Mouse (Mus musculus) v-Abl transformed pro-B cells (cell line): ENCODE measurements around the gene Slc22a6.

Experiments
- in situ Hi-C, 2 experiments: fragments of 400-800 bp; cut with MboI; formaldehyde crosslinking; loops; one replicate each; pipeline ENCODE4 v1.15.1; 2025; ENCODE audit not compliant: unreplicated experiment in 2 of 2

The Slc22a6 gene

GRCm38 (mm10) chr19:8617904-8618303, at the start of gene Slc22a6:
Gene Slc22a6 (plus strand): TSS chr19:8618039.
- in situ Hi-C loops, result no loop called here

GRCm38 (mm10) chr19:8569453-8569863, 48.4 kb upstream of the Slc22a6 start:
- in situ Hi-C loops, result loop anchor here in 1 of 2 experiments (10.0 to 25.0 kb wide), 4 partner anchors 268 to 1268 kb away; partner anchors contain the start of genes AC129217.1, Ahnak, Bscl2 and Gng3

GRCm38 (mm10) chr19:8570341-8571040, 47.3 kb upstream of the Slc22a6 start:
- in situ Hi-C loops, result loop anchor here in 1 of 2 experiments (25.0 kb wide), 3 partner anchors 267 to 1267 kb away; partner anchors contain the start of genes AC129217.1, Ahnak, Bscl2 and Gng3

GRCm38 (mm10) chr19:8571746-8572145, 46.1 kb upstream of the Slc22a6 start:
- in situ Hi-C loops, result loop anchor here in 1 of 2 experiments (25.0 kb wide), 3 partner anchors 266 to 1266 kb away; partner anchors contain the start of genes AC129217.1, Ahnak, Bscl2 and Gng3

GRCm38 (mm10) chr19:8572485-8572884, 45.4 kb upstream of the Slc22a6 start:
- in situ Hi-C loops, result loop anchor here in 1 of 2 experiments (25.0 kb wide), 3 partner anchors 265 to 1265 kb away; partner anchors contain the start of genes AC129217.1, Ahnak, Bscl2 and Gng3

- in situ Hi-C loops, result loop anchor here (5.0 to 25.0 kb wide), 4 partner anchors 105 to 535 kb away; partner anchors contain the start of genes AC129217.1 (in 1 of the 2), Bscl2 (in 1 of the 2) and Gng3 (in 1 of the 2)
Measured at GRCm38 (mm10) chr19:8577432-8577831, 40.4 kb upstream of the Slc22a6 start.

GRCm38 (mm10) chr19:8578293-8578969, 39.4 kb upstream of the Slc22a6 start:
- in situ Hi-C loops, result loop anchor here (5.0 to 25.0 kb wide), 4 partner anchors 104 to 534 kb away; partner anchors contain the start of genes AC129217.1 (in 1 of the 2), Bscl2 (in 1 of the 2) and Gng3 (in 1 of the 2)

GRCm38 (mm10) chr19:8578970-8579342, 38.9 kb upstream of the Slc22a6 start:
- in situ Hi-C loops, result loop anchor here (5.0 to 25.0 kb wide), 4 partner anchors 103 to 533 kb away; partner anchors contain the start of genes AC129217.1 (in 1 of the 2), Bscl2 (in 1 of the 2) and Gng3 (in 1 of the 2)

- in situ Hi-C loops, result loop anchor here in 1 of 2 experiments (25.0 kb wide), 2 partner anchors 252 to 527 kb away; partner anchors contain the start of genes AC129217.1, Bscl2 and Gng3
Measured at GRCm38 (mm10) chr19:8585298-8585697, 32.5 kb upstream of the Slc22a6 start.

- in situ Hi-C loops, result loop anchor here in 1 of 2 experiments (25.0 kb wide), 2 partner anchors 251 to 526 kb away; partner anchors contain the start of genes AC129217.1, Bscl2 and Gng3
Measured at GRCm38 (mm10) chr19:8585899-8586298, 31.9 kb upstream of the Slc22a6 start.

- in situ Hi-C loops, result loop anchor here in 1 of 2 experiments (25.0 kb wide), 2 partner anchors 251 to 526 kb away; partner anchors contain the start of genes AC129217.1, Bscl2 and Gng3
Measured at GRCm38 (mm10) chr19:8586350-8586749, 31.5 kb upstream of the Slc22a6 start.

- in situ Hi-C loops, result loop anchor here in 1 of 2 experiments (25.0 kb wide), 2 partner anchors 250 to 525 kb away; partner anchors contain the start of genes AC129217.1, Bscl2 and Gng3
Measured at GRCm38 (mm10) chr19:8587315-8587714, 30.5 kb upstream of the Slc22a6 start.

- in situ Hi-C loops, result loop anchor here in 1 of 2 experiments (25.0 kb wide), 2 partner anchors 246 to 521 kb away; partner anchors contain the start of genes AC129217.1, Bscl2 and Gng3
Measured at GRCm38 (mm10) chr19:8590954-8591353, 26.9 kb upstream of the Slc22a6 start, which contains the start of gene Slc22a8. Gene Slc22a8 (plus strand): TSS chr19:8591254.

- in situ Hi-C loops, result loop anchor here in 1 of 2 experiments (25.0 kb wide), 2 partner anchors 245 to 520 kb away; partner anchors contain the start of genes AC129217.1, Bscl2 and Gng3
Measured at GRCm38 (mm10) chr19:8592155-8592554, 25.7 kb upstream of the Slc22a6 start.

- in situ Hi-C loops, result loop anchor here in 1 of 2 experiments (25.0 kb wide), 2 partner anchors 244 to 519 kb away; partner anchors contain the start of genes AC129217.1, Bscl2 and Gng3
Measured at GRCm38 (mm10) chr19:8592873-8593408, 24.9 kb upstream of the Slc22a6 start.

GRCm38 (mm10) chr19:8593833-8594232, 24.0 kb upstream of the Slc22a6 start:
- in situ Hi-C loops, result loop anchor here in 1 of 2 experiments (25.0 kb wide), 2 partner anchors 243 to 518 kb away; partner anchors contain the start of genes AC129217.1, Bscl2 and Gng3

GRCm38 (mm10) chr19:8594518-8594917, 23.3 kb upstream of the Slc22a6 start:
- in situ Hi-C loops, result loop anchor here in 1 of 2 experiments (25.0 kb wide), 2 partner anchors 243 to 518 kb away; partner anchors contain the start of genes AC129217.1, Bscl2 and Gng3

- in situ Hi-C loops, result loop anchor here in 1 of 2 experiments (25.0 kb wide), 2 partner anchors 240 to 515 kb away; partner anchors contain the start of genes AC129217.1, Bscl2 and Gng3
Measured at GRCm38 (mm10) chr19:8597269-8597668, 20.6 kb upstream of the Slc22a6 start.

GRCm38 (mm10) chr19:8599229-8599628, 18.6 kb upstream of the Slc22a6 start:
- in situ Hi-C loops, result loop anchor here in 1 of 2 experiments (25.0 kb wide), 2 partner anchors 238 to 513 kb away; partner anchors contain the start of genes AC129217.1, Bscl2 and Gng3
